Mouse (Mus musculus): ENCODE results near the gene Masp2. TPM values are rescaled to one million over a fixed set of nuclear protein-coding genes. Genes with fewer than 3 reads are reported as not detected.

The Masp2 gene
- 109 and 112 TPM in 2 replicates for polyA plus RNA-seq (2015; fragmentation: Nextera tagmentation; extraction: Ambion mirVana)

- Histone ChIP-seq H3K9ac (replicated peaks) (peak within 1 kb of the TSS; percentile 68), H3K27me3 (ENCODE audit: insufficient read depth, low read length) (no peaks in the 10 kb centered on the region), H3K4me2 (ENCODE audit: low read depth, low read length) (peak within 1 kb of the TSS; percentile 61), H3K4me3 (ENCODE audit: low read depth, low read length) (peak within 1 kb of the TSS; percentile 45), H3K27ac (ENCODE audit: low read depth) (peak within 1 kb of the TSS; percentile 87), H3K9me3 (ENCODE audit: low read length) (no peaks in the 10 kb centered on the region), H3K36me3 (replicated peaks; ENCODE audit: insufficient read depth, low read length) (peaks cover 5% of the 10 kb centered on the region; the same call in 1 of the 2 replicates), H3K4me1 (ENCODE audit: insufficient read depth) (peaks cover 8% of the 10 kb centered on the region; the same call in 1 of the 2 replicates)
- WGBS (ENCODE audit: insufficient replicate concordance): 65% methylated on average over 14 of the region's 14 CpGs
- ATAC-seq (peak; percentile 78), DNase-seq (no peak)
- no peak for TF ChIP-seq CTCF (IDR thresholded peaks at IDR 0.05; ENCODE audit: low read depth)
- no peak for TF ChIP-seq EP300 (IDR thresholded peaks at IDR 0.05; ENCODE audit: low read depth)
These were observed at the start of gene Masp2 for GRCm38 (mm10) chr4:148602357-148603120. TSS of gene Masp2 (plus strand) at chr4:148602554.

- Histone ChIP-seq H3K27me3 (ENCODE audit: insufficient read depth, low read length) (no peaks in the 10 kb centered on the region), H3K9ac (replicated peaks) (peak overlapping the region; percentile 86), H3K4me2 (ENCODE audit: low read depth, low read length) (peak overlapping the region; percentile 88), H3K36me3 (replicated peaks; ENCODE audit: insufficient read depth, low read length) (peaks cover 49% of the 10 kb centered on the region), H3K4me1 (ENCODE audit: insufficient read depth) (peaks cover 13% of the 10 kb centered on the region), H3K27ac (ENCODE audit: low read depth) (no peak overlapping the region), H3K9me3 (ENCODE audit: low read length) (no peaks in the 10 kb centered on the region), H3K4me3 (ENCODE audit: low read depth, low read length) (peak overlapping the region; percentile 83)
- no peak for TF ChIP-seq EP300 (IDR thresholded peaks at IDR 0.05; ENCODE audit: low read depth)
- TF ChIP-seq CTCF (IDR thresholded peaks at IDR 0.05; ENCODE audit: low read depth): no peak
- ATAC-seq (no peak), DNase-seq (no peak)
- WGBS (ENCODE audit: insufficient replicate concordance): 25% methylated on average over 6 of the region's 6 CpGs
These were observed 44.6 kb upstream of the Masp2 start for GRCm38 (mm10) chr4:148557766-148558165.

- Histone ChIP-seq H3K4me3 (ENCODE audit: low read depth, low read length) (peak within 1 kb of the TSS; percentile 83), H3K9ac (replicated peaks) (peak within 1 kb of the TSS; percentile 86), H3K9me3 (ENCODE audit: low read length) (no peaks in the 10 kb centered on the region), H3K36me3 (replicated peaks; ENCODE audit: insufficient read depth, low read length) (peaks cover 49% of the 10 kb centered on the region), H3K27me3 (ENCODE audit: insufficient read depth, low read length) (no peaks in the 10 kb centered on the region), H3K4me2 (ENCODE audit: low read depth, low read length) (peak within 1 kb of the TSS; percentile 88), H3K27ac (ENCODE audit: low read depth) (peak within 1 kb of the TSS; percentile 85), H3K4me1 (ENCODE audit: insufficient read depth) (peaks cover 13% of the 10 kb centered on the region)
- DNase-seq: peak; percentile 91
- WGBS (ENCODE audit: insufficient replicate concordance): under 1% methylated on average over 60 of the region's 63 CpGs
- TF ChIP-seq EP300 (IDR thresholded peaks at IDR 0.05; ENCODE audit: low read depth) (no peak), CTCF (IDR thresholded peaks at IDR 0.05; ENCODE audit: low read depth) (no peak)
- ATAC-seq: peak; percentile 96
These were observed 43.9 kb upstream of the Masp2 start, which contains the start of gene Exosc10 for GRCm38 (mm10) chr4:148558297-148559000. TSS of gene Exosc10 (plus strand) at chr4:148558429.

GRCm38 (mm10) chr4:148562676-148563075 lies 39.7 kb upstream of the Masp2 start:
- no peaks in the 10 kb centered on the region for H3K9me3 ChIP-seq (ENCODE audit: low read length)
- ATAC-seq (no peak), DNase-seq (no peak)
- peaks cover 12% of the 10 kb centered on the region for H3K4me1 ChIP-seq (ENCODE audit: insufficient read depth)
- no peak overlapping the region for H3K27ac ChIP-seq (ENCODE audit: low read depth)
- H3K4me3 ChIP-seq (ENCODE audit: low read depth, low read length): no peak overlapping the region
- no peak for TF ChIP-seq CTCF (IDR thresholded peaks at IDR 0.05; ENCODE audit: low read depth)
- TF ChIP-seq EP300 (IDR thresholded peaks at IDR 0.05; ENCODE audit: low read depth): no peak
- no peaks in the 10 kb centered on the region for H3K27me3 ChIP-seq (ENCODE audit: insufficient read depth, low read length)
- H3K4me2 ChIP-seq (ENCODE audit: low read depth, low read length): no peak overlapping the region
- 92% methylated on average over 17 of the region's 17 CpGs for WGBS (ENCODE audit: insufficient replicate concordance)
- H3K36me3 ChIP-seq (replicated peaks; ENCODE audit: insufficient read depth, low read length): peaks cover 67% of the 10 kb centered on the region
- no peak overlapping the region for H3K9ac ChIP-seq (replicated peaks)

GRCm38 (mm10) chr4:148563595-148563994 lies 38.8 kb upstream of the Masp2 start:
- DNase-seq: no peak
- no peak for ATAC-seq
- peaks cover 73% of the 10 kb centered on the region for H3K36me3 ChIP-seq (replicated peaks; ENCODE audit: insufficient read depth, low read length)
- no peak overlapping the region for H3K4me2 ChIP-seq (ENCODE audit: low read depth, low read length)
- H3K4me1 ChIP-seq (ENCODE audit: insufficient read depth): peaks cover 8% of the 10 kb centered on the region
- no peak overlapping the region for H3K4me3 ChIP-seq (ENCODE audit: low read depth, low read length)
- no peak for TF ChIP-seq EP300 (IDR thresholded peaks at IDR 0.05; ENCODE audit: low read depth)
- no peak for TF ChIP-seq CTCF (IDR thresholded peaks at IDR 0.05; ENCODE audit: low read depth)
- no peak overlapping the region for H3K9ac ChIP-seq (replicated peaks)
- 89% methylated on average over 12 of the region's 12 CpGs for WGBS (ENCODE audit: insufficient replicate concordance)
- no peak overlapping the region for H3K27ac ChIP-seq (ENCODE audit: low read depth)
- H3K27me3 ChIP-seq (ENCODE audit: insufficient read depth, low read length): no peaks in the 10 kb centered on the region
- no peaks in the 10 kb centered on the region for H3K9me3 ChIP-seq (ENCODE audit: low read length)

- Histone ChIP-seq H3K4me1 (ENCODE audit: insufficient read depth) (no peaks in the 10 kb centered on the region), H3K36me3 (replicated peaks; ENCODE audit: insufficient read depth, low read length) (peaks cover 84% of the 10 kb centered on the region), H3K4me3 (ENCODE audit: low read depth, low read length) (no peak overlapping the region), H3K27me3 (ENCODE audit: insufficient read depth, low read length) (no peaks in the 10 kb centered on the region), H3K9ac (replicated peaks) (no peak overlapping the region), H3K9me3 (ENCODE audit: low read length) (no peaks in the 10 kb centered on the region), H3K4me2 (ENCODE audit: low read depth, low read length) (no peak overlapping the region), H3K27ac (ENCODE audit: low read depth) (no peak overlapping the region)
- ATAC-seq: no peak
- 84% methylated on average over 10 of the region's 10 CpGs for WGBS (ENCODE audit: insufficient replicate concordance)
- DNase-seq: no peak
- TF ChIP-seq CTCF (IDR thresholded peaks at IDR 0.05; ENCODE audit: low read depth) (no peak), EP300 (IDR thresholded peaks at IDR 0.05; ENCODE audit: low read depth) (no peak)
These were observed 32.2 kb upstream of the Masp2 start for GRCm38 (mm10) chr4:148570138-148570537.
